Mouse (Mus musculus) telencephalon, adult 2 months (tissue): ENCODE measurements around the gene Serac1.

Source experiments
- DNase-seq: peaks from one replicate; pipeline ENCODE4 v3.0.0-alpha.2; 2011; ENCODE audit warnings: low read depth, low spot score

Serac1 gene

GRCm38 (mm10) chr17:6079287-6080122, at the start of gene Serac1, which contains the start of gene Gtf2h5:
TSS of gene Serac1 (minus strand) at chr17:6079741.
TSS of gene Gtf2h5 (plus strand) at chr17:6079786.
- DNase-seq, result peak; percentile 94

- DNase-seq, result no peak
Measured at GRCm38 (mm10) chr17:6128039-6128438, 48.5 kb upstream of the Serac1 start.

- DNase-seq, result no peak
Measured at GRCm38 (mm10) chr17:6125441-6125840, 45.9 kb upstream of the Serac1 start.

- DNase-seq, result no peak
Measured at GRCm38 (mm10) chr17:6123776-6124175, 44.2 kb upstream of the Serac1 start.

GRCm38 (mm10) chr17:6118861-6119260, 39.3 kb upstream of the Serac1 start:
- no peak for DNase-seq

DNA sequence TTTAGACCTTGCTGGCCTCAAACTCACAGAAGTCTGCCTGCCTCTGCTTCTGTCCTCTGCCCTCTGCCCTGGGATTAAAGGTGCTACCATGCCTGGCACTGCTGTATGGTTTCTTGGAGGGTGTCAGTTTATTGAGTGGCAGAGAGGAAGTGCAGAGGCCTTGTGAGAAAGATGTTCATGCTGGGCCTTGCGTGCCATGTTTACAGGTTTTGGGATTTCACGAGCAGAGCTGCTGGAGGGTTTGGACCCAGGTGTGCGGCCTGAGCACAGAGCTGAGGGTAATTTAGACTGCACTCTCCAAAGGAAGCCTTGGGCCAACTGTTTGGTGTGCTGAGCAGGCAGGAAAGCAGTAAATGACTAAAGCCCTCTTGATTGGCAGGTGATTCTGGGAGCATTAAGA, 38.4 kb upstream of the Serac1 start:
- DNase-seq, result no peak

- no peak for DNase-seq
Measured at GRCm38 (mm10) chr17:6117148-6117725, 37.7 kb upstream of the Serac1 start.

DNA sequence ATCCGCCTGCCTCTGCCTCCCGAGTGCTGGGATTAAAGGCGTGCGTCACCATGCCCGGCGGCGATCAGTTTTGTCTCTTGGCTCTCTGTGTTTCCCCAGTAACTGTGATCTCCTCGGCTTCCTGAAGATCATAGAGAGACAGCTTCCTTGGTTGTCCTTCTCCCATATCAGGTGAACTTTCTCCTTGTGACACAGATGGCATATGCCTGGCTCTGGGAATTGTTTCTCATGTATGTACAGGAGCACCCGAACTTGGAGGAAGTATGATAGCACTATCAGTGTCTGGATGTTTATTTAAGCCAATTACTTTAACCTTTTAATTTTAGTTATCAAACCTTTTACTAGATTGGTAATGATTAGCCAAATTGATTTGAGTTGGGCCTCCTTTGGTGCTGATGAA, 35.5 kb upstream of the Serac1 start:
- DNase-seq, result no peak

- DNase-seq, result no peak
Measured at GRCm38 (mm10) chr17:6113653-6114052, 34.1 kb upstream of the Serac1 start.

DNA sequence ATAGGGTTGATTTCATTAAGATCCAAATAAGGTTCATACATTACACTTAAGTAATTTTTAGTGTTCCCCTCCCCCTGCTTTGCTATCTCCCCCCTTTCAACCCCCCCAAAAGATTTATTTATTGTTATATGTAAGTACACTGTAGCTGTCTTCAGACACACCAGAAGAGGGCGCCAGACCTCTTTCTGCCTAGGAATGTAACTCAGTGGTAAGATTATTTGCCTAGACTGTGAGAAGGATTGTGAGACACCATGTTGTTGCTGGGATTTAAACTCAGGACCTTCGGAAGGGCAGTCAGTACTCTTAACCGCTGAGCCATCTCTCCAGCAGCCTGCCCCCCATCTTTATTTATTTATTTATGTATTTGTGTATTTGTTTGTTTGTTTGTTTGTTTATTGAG, 31.4 kb upstream of the Serac1 start:
- no peak for DNase-seq

GRCm38 (mm10) chr17:6108175-6108574, 28.6 kb upstream of the Serac1 start:
- DNase-seq, result no peak

DNA sequence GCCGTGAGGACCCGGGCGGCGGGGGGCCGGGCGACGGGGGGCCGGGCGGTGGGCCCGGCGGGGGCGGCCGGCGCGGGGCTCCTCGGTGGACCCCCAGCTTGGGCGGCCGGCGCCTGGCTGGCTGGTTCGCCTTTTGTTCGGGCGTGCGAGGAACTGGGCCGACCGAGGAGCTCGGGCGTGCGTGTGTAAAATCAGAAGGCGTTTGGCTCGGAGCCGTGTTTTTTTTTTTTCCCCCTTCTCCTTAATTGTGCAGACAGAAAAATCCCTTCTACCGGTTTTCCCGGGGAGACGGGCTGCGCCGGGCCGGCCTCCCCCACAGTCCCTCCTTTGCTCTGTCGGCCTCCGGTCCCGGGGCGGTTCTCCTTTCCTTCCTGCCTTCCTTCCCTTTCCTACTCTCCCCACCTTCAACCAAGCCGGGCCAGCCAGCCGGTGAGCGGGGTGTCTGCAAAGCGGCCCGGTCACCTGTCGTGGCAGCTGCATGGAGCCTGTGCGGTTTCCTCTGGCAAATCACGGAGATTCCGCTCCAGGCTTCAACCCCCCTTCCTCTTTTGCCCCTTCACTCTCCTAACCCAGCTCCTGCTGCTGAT, 27.6 kb upstream of the Serac1 start:
- DNase-seq, result no peak

- peak; percentile 93 for DNase-seq
Measured at GRCm38 (mm10) chr17:6106361-6107014, 26.9 kb upstream of the Serac1 start, which contains the start of gene Tulp4. TSS of gene Tulp4 (plus strand) at chr17:6106437.

DNA sequence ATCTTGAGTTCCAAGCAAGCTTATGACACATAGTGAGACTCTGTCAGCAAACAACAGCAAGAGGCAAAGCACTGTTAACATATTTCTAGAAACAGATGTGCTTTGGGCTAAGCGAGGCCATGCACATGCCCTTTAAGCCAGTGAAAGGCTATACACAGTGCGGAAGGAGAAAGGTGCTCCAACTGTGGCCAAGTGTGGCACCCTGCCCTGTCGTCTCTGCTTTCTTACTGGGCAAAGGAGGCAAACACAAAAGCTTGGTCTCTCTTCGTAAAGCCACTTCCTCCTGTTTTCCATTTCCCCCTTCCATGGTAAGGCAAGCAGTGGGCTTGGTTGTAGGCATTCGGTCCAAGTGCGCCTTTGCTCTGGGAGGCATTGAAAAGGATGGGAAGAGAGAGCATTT, 24.0 kb upstream of the Serac1 start:
- no peak for DNase-seq

DNA sequence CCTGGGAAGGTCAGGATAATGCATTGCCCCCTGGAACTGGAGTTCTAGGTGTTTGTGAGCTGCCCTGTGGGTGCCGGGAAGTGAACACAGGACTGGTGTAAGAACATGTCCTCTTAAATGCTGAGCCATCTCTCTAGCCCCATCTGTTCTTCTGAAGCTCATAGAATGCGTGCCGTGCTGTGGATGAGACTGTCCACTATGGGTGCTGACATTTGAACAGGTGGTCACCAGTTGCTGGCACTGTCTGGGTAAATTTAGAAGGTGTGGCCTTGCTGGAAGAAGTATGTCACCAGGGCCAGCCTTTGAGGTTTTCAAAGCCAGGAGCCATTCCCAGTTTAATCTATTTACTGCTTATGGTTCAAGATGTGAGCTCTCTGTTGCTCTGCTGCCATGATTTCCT, 22.7 kb upstream of the Serac1 start:
- DNase-seq, result no peak

DNA sequence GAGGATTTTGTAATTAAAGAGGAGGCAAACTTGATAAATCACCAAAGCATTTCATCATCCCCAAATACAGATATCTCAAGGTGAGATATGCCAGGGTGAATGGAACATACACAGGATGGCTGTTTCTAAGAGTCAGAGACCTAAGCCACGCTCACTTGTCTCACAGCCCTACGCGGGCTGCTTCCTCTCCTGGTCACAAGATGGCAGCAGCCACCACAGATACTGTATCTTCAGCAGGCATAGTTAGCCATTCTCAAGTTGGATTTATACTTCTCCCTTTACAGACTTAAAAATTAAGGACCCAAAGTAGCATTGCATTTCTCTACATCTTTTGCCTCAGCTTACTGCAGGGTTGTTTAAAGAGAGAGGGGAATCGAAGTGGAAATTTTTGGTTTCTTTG, 18.3 kb upstream of the Serac1 start:
- DNase-seq, result no peak

DNA sequence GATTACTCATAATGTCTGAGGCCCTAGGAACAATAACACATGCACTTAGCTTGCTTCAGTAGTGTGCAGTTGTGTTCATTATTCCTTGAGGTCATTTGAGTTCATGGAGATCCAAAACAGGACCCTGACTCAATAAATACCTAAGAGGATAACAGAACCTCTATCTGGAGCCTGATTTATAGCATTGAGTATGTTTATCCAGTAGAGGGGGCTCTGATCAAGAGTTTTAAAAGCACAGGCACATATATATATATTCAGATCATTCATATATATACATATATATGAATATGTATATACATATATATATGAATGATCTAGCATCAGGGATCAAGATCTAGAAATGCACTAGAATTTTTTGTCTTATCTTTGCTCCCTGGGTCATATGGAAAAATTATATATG, 16.0 kb upstream of the Serac1 start:
- DNase-seq, result no peak

GRCm38 (mm10) chr17:6091604-6092003, 12.1 kb upstream of the Serac1 start:
- DNase-seq, result no peak

DNA sequence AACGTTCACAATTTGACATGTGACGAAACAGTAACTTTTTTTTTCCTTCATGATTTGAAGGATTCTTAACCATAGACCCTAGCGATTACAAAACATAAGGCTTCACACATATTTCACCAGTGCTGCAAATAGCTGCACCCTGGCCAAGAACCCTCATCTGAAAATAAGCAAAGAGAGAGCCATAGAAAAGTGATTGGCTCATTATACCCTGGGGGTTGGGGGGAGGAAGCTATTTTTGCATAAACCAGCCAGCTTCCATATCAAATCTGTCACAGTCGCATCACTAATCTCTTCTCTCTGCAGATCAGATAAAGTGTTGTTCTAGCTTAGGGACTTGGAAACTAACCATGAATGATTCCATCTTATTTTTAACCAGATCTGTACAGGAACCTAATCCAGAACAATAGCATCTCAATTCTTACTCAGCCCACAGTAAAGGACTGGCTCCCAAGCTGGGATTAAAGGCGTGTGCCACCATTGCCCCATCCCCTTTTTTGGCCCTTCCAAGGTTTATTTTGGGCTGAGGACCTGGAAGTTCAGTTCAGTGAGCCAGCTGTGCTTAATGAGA, 3.9 kb upstream of the Serac1 start:
- peak; percentile 39 for DNase-seq

GRCm38 (mm10) chr17:6073405-6073804, 6.1 kb downstream of the Serac1 start:
- DNase-seq, result no peak

DNA sequence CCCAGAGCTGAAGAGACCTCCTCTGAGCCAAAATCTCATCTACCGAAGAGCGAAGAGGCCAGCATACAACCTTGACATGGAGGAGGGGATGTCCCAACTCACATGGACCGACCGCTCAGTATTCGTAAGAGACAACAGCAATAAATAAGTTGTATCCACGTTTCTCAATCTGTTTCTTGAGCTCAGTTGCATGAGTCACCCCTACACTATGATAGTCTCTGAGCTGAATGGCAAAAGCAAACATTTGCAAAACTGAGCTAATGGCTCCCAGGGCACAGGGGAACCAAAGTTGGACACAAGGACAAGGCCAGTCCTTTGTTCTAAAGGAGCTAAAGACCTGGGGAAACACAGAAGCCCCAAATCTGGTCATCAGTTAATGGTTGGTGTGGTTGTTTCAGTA, 9.7 kb downstream of the Serac1 start:
- no peak for DNase-seq

GRCm38 (mm10) chr17:6067613-6068012, 11.9 kb downstream of the Serac1 start:
- no peak for DNase-seq
